Mouse (Mus musculus): ENCODE measurements around the gene Camkk2.

- TF ChIP-seq CTCF (IDR thresholded peaks at IDR 0.05; ENCODE audit: extremely low read depth, insufficient read depth, insufficient read length, insufficient replicate concordance) (no peak), POLR2A (IDR thresholded peaks at IDR 0.05; ENCODE audit: low read depth, low read length) (no peak)
These were observed 88.7 kb downstream of the Camkk2 start for GRCm38 (mm10) chr5:122690486-122690885.
